Mouse (Mus musculus): Measurements from ENCODE around the gene Tfdp1.

The Tfdp1 gene

GRCm38 (mm10) chr8:13419111-13419639 is 80.6 kb downstream of the Tfdp1 start:
- no peak for DNase-seq (ENCODE audit: low read depth)

GRCm38 (mm10) chr8:13420970-13421369 is 82.4 kb downstream of the Tfdp1 start:
- DNase-seq (ENCODE audit: low read depth): no peak

GRCm38 (mm10) chr8:13427351-13427750 is 88.8 kb downstream of the Tfdp1 start:
- no peak for DNase-seq (ENCODE audit: low read depth)

All from 416B (cell line).